Mouse (Mus musculus): ENCODE measurements at regions not wholly inside any gene's neighbourhood (a gene's known extent, or its start where the extent isn't known, plus 50 kb on each side); places are given as distances from the start of the nearest gene placed in this dataset.

DNA sequence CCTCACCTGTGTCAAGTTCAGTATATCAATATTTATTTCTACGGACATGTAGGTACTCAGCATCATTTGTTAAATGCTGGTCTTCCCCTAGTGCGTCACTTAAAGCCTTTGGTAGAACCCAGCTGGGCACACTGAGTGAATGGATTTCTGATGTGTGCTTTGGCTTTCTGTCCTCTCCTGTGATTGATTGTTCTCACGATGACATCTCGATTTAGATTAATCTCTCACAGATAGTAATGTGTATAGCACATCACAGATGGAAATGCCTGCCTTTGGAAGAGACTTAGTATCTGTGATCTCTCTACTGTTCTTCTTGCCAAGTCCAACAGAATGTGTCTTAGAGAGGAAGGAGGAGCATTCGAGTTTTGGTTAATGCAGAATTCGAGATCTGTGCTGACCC lies 175.0 kb upstream of the Wdfy3 start:
- no peak for TF ChIP-seq CTCF (IDR thresholded peaks at IDR 0.05; ENCODE audit: borderline replicate concordance, control insufficient read depth, extremely low read depth, insufficient read depth, low read length, poor library complexity)
- no peak for TF ChIP-seq POLR2A (IDR thresholded peaks at IDR 0.05; ENCODE audit: control insufficient read depth, extremely low read depth, insufficient read depth, low read length, poor library complexity)
- H3K4me1 ChIP-seq (replicated peaks; ENCODE audit: control insufficient read depth, insufficient read depth, low read length) = no peaks in the 10 kb centered on the region
- H3K36me3 ChIP-seq (ENCODE audit: control insufficient read depth, insufficient read depth, low read length) = no peaks in the 10 kb centered on the region
- H3K4me3 ChIP-seq (ENCODE audit: control insufficient read depth, insufficient read depth, low read length) = no peak overlapping the region
- no peak for DNase-seq
- 91% methylated on average over 6 of the region's 6 CpGs for WGBS
- H3K27ac ChIP-seq (ENCODE audit: control insufficient read depth, insufficient read depth, low read length) = no peak overlapping the region
- H3K27me3 ChIP-seq (ENCODE audit: control insufficient read depth, insufficient read depth, low read length) = no peaks in the 10 kb centered on the region

DNA sequence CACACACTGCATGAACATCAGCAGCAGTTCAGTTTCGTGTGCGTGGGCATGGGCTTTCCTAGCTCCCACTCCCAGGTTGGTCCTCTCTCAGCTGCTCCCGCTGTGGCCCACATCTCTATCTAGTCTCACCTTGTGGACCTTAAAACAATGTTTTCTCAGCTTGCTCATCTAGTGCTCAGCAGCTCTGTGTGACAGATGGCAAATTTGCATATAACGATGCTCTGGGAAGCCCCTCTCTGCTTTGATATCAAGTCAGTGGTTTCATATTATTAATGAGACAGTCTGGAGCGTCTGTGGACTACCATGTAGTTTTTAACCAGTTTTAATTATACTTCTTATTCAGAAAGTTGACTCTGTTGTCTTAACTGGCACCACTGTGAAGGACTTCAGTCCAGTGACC lies 179.0 kb upstream of the Wdfy3 start:
- Histone ChIP-seq H3K27ac (ENCODE audit: control insufficient read depth, insufficient read depth, low read length) (no peak overlapping the region), H3K4me3 (ENCODE audit: control insufficient read depth, insufficient read depth, low read length) (no peak overlapping the region), H3K27me3 (ENCODE audit: control insufficient read depth, insufficient read depth, low read length) (no peaks in the 10 kb centered on the region), H3K4me1 (replicated peaks; ENCODE audit: control insufficient read depth, insufficient read depth, low read length) (no peaks in the 10 kb centered on the region), H3K36me3 (ENCODE audit: control insufficient read depth, insufficient read depth, low read length) (no peaks in the 10 kb centered on the region)
- DNase-seq = no peak
- 87% methylated on average over 5 of the region's 5 CpGs for WGBS
- TF ChIP-seq POLR2A (IDR thresholded peaks at IDR 0.05; ENCODE audit: control insufficient read depth, extremely low read depth, insufficient read depth, low read length, poor library complexity) = no peak

GRCm38 (mm10) chr5:102251076-102251475 lies 181.4 kb upstream of the Wdfy3 start:
- no peaks in the 10 kb centered on the region for H3K36me3 ChIP-seq (ENCODE audit: control insufficient read depth, insufficient read depth, low read length)
- WGBS = 92% methylated on average over 7 of the region's 7 CpGs
- H3K4me1 ChIP-seq (replicated peaks; ENCODE audit: control insufficient read depth, insufficient read depth, low read length) = no peaks in the 10 kb centered on the region
- no peak for DNase-seq
- no peak overlapping the region for H3K4me3 ChIP-seq (ENCODE audit: control insufficient read depth, insufficient read depth, low read length)
- no peaks in the 10 kb centered on the region for H3K27me3 ChIP-seq (ENCODE audit: control insufficient read depth, insufficient read depth, low read length)
- TF ChIP-seq CTCF (IDR thresholded peaks at IDR 0.05; ENCODE audit: borderline replicate concordance, control insufficient read depth, extremely low read depth, insufficient read depth, low read length, poor library complexity) (no peak), POLR2A (IDR thresholded peaks at IDR 0.05; ENCODE audit: control insufficient read depth, extremely low read depth, insufficient read depth, low read length, poor library complexity) (no peak)
- H3K27ac ChIP-seq (ENCODE audit: control insufficient read depth, insufficient read depth, low read length) = no peak overlapping the region

- no peak overlapping the region for H3K4me3 ChIP-seq (ENCODE audit: control insufficient read depth, insufficient read depth, low read length)
- WGBS = 89% methylated on average over 2 of the region's 2 CpGs
- no peaks in the 10 kb centered on the region for H3K27me3 ChIP-seq (ENCODE audit: control insufficient read depth, insufficient read depth, low read length)
- no peaks in the 10 kb centered on the region for H3K4me1 ChIP-seq (replicated peaks; ENCODE audit: control insufficient read depth, insufficient read depth, low read length)
- TF ChIP-seq POLR2A (IDR thresholded peaks at IDR 0.05; ENCODE audit: control insufficient read depth, extremely low read depth, insufficient read depth, low read length, poor library complexity) (no peak), CTCF (IDR thresholded peaks at IDR 0.05; ENCODE audit: borderline replicate concordance, control insufficient read depth, extremely low read depth, insufficient read depth, low read length, poor library complexity) (no peak)
- H3K27ac ChIP-seq (ENCODE audit: control insufficient read depth, insufficient read depth, low read length) = no peak overlapping the region
- H3K36me3 ChIP-seq (ENCODE audit: control insufficient read depth, insufficient read depth, low read length) = no peaks in the 10 kb centered on the region
- DNase-seq = no peak
Observed at GRCm38 (mm10) chr5:102253786-102254185, 184.1 kb upstream of the Wdfy3 start.

DNA sequence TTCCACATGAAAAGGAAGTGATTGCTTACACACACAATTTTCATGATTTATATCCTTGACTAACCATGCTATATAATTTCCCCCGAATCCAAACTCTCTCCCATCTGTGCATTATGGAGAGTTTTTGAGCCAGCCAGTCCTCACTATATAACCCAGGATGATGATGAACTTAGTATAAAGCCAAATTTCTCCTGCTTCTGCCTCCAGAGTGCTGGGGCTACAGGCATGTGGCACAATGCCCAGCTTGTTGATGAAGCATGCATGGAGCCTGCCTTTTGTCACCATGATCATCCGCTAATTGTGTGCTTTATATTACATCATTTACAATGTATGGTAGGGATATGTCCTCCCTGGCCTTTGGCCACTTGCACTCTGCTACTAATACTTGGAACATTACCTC lies 187.4 kb upstream of the Wdfy3 start:
- H3K27ac ChIP-seq (ENCODE audit: control insufficient read depth, insufficient read depth, low read length) = no peak overlapping the region
- DNase-seq = no peak
- no peaks in the 10 kb centered on the region for H3K27me3 ChIP-seq (ENCODE audit: control insufficient read depth, insufficient read depth, low read length)
- H3K4me3 ChIP-seq (ENCODE audit: control insufficient read depth, insufficient read depth, low read length) = no peak overlapping the region
- WGBS = 83% methylated on average over 2 of the region's 2 CpGs
- no peaks in the 10 kb centered on the region for H3K36me3 ChIP-seq (ENCODE audit: control insufficient read depth, insufficient read depth, low read length)
- TF ChIP-seq CTCF (IDR thresholded peaks at IDR 0.05; ENCODE audit: borderline replicate concordance, control insufficient read depth, extremely low read depth, insufficient read depth, low read length, poor library complexity) (no peak), POLR2A (IDR thresholded peaks at IDR 0.05; ENCODE audit: control insufficient read depth, extremely low read depth, insufficient read depth, low read length, poor library complexity) (no peak)
- H3K4me1 ChIP-seq (replicated peaks; ENCODE audit: control insufficient read depth, insufficient read depth, low read length) = no peaks in the 10 kb centered on the region

- Histone ChIP-seq H3K36me3 (ENCODE audit: control insufficient read depth, insufficient read depth, low read length) (no peaks in the 10 kb centered on the region), H3K4me3 (ENCODE audit: control insufficient read depth, insufficient read depth, low read length) (no peak overlapping the region), H3K27me3 (ENCODE audit: control insufficient read depth, insufficient read depth, low read length) (no peaks in the 10 kb centered on the region), H3K4me1 (replicated peaks; ENCODE audit: control insufficient read depth, insufficient read depth, low read length) (no peaks in the 10 kb centered on the region), H3K27ac (ENCODE audit: control insufficient read depth, insufficient read depth, low read length) (no peak overlapping the region)
- no peak for DNase-seq
- TF ChIP-seq CTCF (IDR thresholded peaks at IDR 0.05; ENCODE audit: borderline replicate concordance, control insufficient read depth, extremely low read depth, insufficient read depth, low read length, poor library complexity) (no peak), POLR2A (IDR thresholded peaks at IDR 0.05; ENCODE audit: control insufficient read depth, extremely low read depth, insufficient read depth, low read length, poor library complexity) (no peak)
- 86% methylated on average over 5 of the region's 5 CpGs for WGBS
Observed at GRCm38 (mm10) chr5:102261621-102262020, 191.9 kb upstream of the Wdfy3 start.

DNA sequence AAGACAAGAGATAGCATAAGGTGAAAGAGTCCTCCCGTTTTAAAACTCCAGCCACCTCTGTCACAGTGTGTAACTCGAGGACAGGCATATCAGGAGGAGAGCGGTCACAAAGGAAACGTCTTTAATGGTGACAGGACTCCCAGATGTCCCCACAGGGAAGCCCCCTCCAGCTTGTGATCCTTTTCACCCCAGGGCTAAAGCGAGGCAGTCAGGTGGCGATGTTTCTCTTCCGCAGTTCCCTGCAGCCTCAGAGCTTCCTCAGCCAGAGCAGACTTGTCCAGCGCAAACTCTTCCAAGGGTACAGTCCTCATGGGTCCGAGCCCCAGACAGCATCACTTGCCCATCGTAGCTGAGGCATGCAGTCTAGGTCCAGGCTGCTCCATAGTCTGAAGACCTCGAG lies 196.7 kb upstream of the Wdfy3 start:
- no peaks in the 10 kb centered on the region for H3K27me3 ChIP-seq (ENCODE audit: control insufficient read depth, insufficient read depth, low read length)
- H3K4me3 ChIP-seq (ENCODE audit: control insufficient read depth, insufficient read depth, low read length) = no peak overlapping the region
- no peak overlapping the region for H3K27ac ChIP-seq (ENCODE audit: control insufficient read depth, insufficient read depth, low read length)
- WGBS = 78% methylated on average over 11 of the region's 11 CpGs
- H3K4me1 ChIP-seq (replicated peaks; ENCODE audit: control insufficient read depth, insufficient read depth, low read length) = no peaks in the 10 kb centered on the region
- TF ChIP-seq POLR2A (IDR thresholded peaks at IDR 0.05; ENCODE audit: control insufficient read depth, extremely low read depth, insufficient read depth, low read length, poor library complexity) = no peak
- TF ChIP-seq CTCF (IDR thresholded peaks at IDR 0.05; ENCODE audit: borderline replicate concordance, control insufficient read depth, extremely low read depth, insufficient read depth, low read length, poor library complexity) = no peak
- no peak for DNase-seq
- no peaks in the 10 kb centered on the region for H3K36me3 ChIP-seq (ENCODE audit: control insufficient read depth, insufficient read depth, low read length)
